Mouse (Mus musculus) E14TG2a.4 (cell line): ENCODE data around the gene Cpa4.

Source experiments
- H3K27me3 ChIP-seq: 2 replicates; pipeline ENCODE4 v1.6.1; 2014; ENCODE audit warnings: low read length, control low read depth; ENCODE audit not compliant: insufficient read depth
- H3K36me3 ChIP-seq: 2 replicates; pipeline ENCODE4 v1.6.1; 2014; ENCODE audit warnings: low read length, control low read depth; ENCODE audit not compliant: insufficient read depth
- H3K4me1 ChIP-seq: replicated peaks from 2 replicates; pipeline ENCODE4 v1.6.1; 2014; ENCODE audit warnings: low read depth, low read length, control low read depth
- H3K4me3 ChIP-seq: replicated peaks from 2 replicates; pipeline ENCODE4 v1.5.1; 2014; ENCODE audit warnings: mild to moderate bottlenecking, low read length
- H3K9me3 ChIP-seq: 2 replicates; pipeline ENCODE4 v1.6.1; 2014; ENCODE audit warnings: low read length, control low read depth
- CTCF ChIP-seq: conservative IDR thresholded peaks from 2 replicates; pipeline ENCODE4 v1.5.1; 2014; ENCODE audit warnings: low read length
- NANOG ChIP-seq: IDR thresholded peaks from 2 replicates; pipeline ENCODE4 v1.6.1; 2014; ENCODE audit warnings: borderline replicate concordance, low read length, mixed read lengths
- POU5F1 ChIP-seq: IDR thresholded peaks from 2 replicates; pipeline ENCODE4 v1.6.1; 2014; ENCODE audit warnings: low read length, borderline replicate concordance

Gene Cpa4

DNA sequence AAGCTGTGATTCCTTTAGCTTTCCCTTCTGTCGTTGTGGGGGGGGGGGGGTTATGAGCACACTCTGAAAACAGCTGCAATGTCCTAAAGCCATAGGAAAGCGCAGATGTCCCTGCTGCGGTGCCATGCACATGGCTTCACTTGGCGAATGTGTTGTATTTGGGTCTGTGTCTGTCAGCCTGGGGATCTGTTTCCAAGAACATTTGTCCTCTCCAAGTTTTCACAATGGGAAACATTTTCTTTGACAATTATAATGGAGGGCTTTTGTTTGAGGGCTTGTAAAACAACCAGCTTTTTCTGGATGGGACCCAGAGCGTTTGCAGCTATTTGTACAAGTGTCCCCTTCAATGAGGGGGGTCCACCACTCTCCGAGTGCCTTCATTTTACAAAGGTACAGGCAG lies 46.1 kb downstream of the Cpa4 start:
- Histone ChIP-seq H3K27me3 (peaks cover 29% of the 10 kb centered on the region), H3K4me1 (peaks cover 29% of the 10 kb centered on the region), H3K4me3 (no peak overlapping the region), H3K9me3 (peaks cover 4% of the 10 kb centered on the region; the same call in 1 of the 2 replicates), H3K36me3 (no peaks in the 10 kb centered on the region)
- no peak for TF ChIP-seq POU5F1
- no peak for TF ChIP-seq NANOG
- TF ChIP-seq CTCF: no peak

DNA sequence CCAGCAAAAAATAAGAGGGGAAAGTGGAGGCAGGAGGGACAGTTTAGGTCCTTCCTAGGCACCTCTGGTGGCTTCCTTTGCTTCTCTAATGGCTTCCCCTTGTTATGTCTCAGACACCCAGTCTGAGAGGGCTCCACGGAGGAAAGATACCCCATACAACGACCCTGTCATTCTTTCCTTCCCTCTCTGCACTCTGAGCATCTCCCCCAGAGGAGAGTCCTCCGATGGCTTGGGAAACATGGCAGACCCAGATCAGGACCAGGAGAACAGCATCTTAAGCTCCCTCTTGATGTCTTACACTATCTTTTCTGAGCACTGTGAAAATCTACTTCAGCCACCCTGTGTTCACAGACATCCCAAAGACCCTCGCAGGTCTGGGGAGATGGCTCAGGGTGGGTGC lies 47.6 kb downstream of the Cpa4 start:
- peaks cover 4% of the 10 kb centered on the region; the same call in 1 of the 2 replicates for H3K9me3 ChIP-seq
- no peaks in the 10 kb centered on the region for H3K36me3 ChIP-seq
- no peak for TF ChIP-seq POU5F1
- no peak for TF ChIP-seq NANOG
- TF ChIP-seq CTCF: no peak
- peaks cover 35% of the 10 kb centered on the region for H3K4me1 ChIP-seq
- peaks cover 37% of the 10 kb centered on the region for H3K27me3 ChIP-seq
- no peak overlapping the region for H3K4me3 ChIP-seq

DNA sequence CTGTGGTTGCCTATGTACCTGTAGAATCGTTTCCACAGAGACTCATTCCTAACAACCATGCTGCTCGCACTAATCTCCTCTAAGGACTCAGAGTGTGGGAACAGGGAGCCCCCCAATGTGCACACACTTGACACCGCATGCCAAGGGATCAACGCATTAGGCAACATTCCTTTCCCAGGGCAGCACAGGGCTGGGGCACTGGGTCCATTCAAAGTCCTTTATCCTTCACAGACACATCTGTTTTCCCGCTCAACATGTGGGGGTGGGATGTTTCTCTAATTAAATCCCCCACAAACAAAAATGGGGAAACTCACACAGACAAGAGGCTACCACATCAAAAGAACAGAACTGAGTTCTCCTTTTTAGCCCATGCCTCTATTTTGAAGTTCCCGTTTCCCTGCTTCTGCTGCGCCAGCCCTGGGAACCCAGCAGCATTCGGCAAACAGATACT lies 48.3 kb downstream of the Cpa4 start:
- Histone ChIP-seq H3K4me3 (no peak overlapping the region), H3K27me3 (peaks cover 37% of the 10 kb centered on the region), H3K36me3 (no peaks in the 10 kb centered on the region), H3K4me1 (peaks cover 35% of the 10 kb centered on the region), H3K9me3 (no peaks in the 10 kb centered on the region)
- no peak for TF ChIP-seq POU5F1
- TF ChIP-seq NANOG: no peak
- TF ChIP-seq CTCF: no peak

DNA sequence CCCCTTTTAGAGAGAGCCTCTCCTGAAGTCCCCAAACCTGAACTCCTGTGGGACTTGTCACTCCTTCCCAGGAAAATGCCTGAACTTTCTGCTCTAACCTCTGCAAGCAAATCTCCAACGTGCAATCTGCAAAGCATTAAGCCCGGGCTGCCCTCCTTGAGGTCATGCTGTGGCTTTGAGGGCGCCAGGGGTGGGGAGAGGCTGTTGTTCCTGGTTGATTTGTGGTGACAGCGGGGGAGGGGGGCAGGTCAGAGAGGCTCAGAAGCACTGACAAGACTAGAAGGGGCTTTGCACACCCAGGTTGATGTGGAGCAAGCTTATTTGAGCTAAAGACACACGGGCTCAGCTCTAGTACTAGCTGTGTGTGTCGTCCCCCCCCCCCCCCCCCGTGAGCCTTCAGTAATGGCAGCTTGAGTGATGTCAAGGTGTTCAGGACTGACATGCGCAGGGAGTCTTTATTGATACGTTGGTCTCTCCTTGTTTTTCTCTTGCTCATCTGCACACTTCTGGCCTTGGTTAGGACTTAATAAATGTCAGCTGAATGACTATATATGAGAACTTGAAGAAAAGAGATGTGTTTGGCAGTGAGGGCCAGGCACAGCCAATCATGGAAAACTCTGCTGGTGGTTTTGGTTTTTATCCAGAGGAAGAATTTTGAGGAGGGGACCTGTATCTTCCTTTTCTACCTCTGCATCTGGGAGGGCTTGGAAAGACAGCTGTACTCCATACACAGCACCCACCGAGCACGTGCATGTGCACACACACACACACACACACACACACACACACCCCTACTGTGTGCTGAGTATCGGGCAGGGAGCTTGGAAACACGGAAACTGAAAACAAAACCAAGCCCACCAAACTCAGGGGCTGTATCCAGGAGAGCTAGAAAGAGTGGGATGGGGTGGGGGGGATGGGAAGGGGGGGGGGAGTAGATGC lies 49.1 kb downstream of the Cpa4 start:
- no peaks in the 10 kb centered on the region for H3K9me3 ChIP-seq
- H3K27me3 ChIP-seq: peaks cover 36% of the 10 kb centered on the region
- no peak overlapping the region for H3K4me3 ChIP-seq
- no peaks in the 10 kb centered on the region for H3K36me3 ChIP-seq
- H3K4me1 ChIP-seq: peaks cover 35% of the 10 kb centered on the region
- TF ChIP-seq POU5F1: no peak
- TF ChIP-seq CTCF: no peak
- TF ChIP-seq NANOG: no peak

DNA sequence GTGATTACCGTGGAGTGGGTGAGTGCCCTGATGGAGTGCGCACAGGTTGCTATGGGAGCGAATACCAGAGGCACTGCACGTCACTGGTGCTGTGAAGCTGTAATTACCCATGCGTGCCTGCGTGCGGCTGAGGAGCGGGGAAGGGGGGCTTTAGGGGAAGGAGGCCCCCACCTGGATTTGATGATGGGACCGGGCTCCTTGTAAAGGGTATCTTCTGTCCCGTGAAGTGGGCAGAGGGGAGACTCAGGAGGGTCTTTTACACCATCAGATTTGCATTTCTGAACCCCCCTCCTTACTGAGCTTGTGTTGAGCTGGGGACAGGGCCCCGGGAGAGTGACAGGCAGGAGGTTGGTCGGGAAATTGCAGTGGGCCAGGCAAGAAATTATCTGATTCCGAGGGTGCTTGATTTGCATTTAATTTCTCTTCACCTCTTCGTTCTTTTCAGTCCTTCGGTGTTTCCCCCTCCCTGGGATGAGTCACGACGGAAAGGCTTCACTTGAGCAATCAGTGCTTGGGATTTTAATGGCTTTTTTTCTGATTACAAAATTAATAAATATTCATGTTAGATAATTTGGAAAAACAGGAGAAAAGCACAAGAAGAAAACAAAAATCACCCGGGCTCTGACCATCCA lies 49.9 kb downstream of the Cpa4 start:
- TF ChIP-seq CTCF: no peak
- TF ChIP-seq NANOG: no peak
- no peak for TF ChIP-seq POU5F1
- H3K36me3 ChIP-seq: no peaks in the 10 kb centered on the region
- peaks cover 38% of the 10 kb centered on the region for H3K27me3 ChIP-seq
- H3K4me3 ChIP-seq: no peak overlapping the region
- H3K4me1 ChIP-seq: peaks cover 35% of the 10 kb centered on the region
- no peaks in the 10 kb centered on the region for H3K9me3 ChIP-seq

DNA sequence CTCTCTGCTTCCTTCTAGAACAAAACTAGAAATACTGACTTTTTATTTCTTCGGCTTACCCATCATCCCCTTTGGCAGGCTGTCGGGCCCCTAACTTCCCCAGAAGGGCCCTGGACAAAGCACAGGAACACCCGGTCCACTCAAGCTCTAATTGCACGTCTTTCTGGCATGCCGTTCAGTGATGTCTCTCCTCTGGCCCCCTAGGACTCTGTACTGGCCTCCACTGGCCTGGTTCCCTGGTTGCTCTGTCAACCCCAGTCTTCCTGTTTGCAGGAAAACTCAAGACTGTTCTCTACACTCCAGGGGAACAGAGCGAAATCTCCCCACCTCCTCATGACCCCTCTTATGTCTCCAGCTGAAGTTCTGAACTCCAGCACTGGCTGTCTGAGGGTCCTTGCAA lies 50.6 kb downstream of the Cpa4 start:
- peaks cover 35% of the 10 kb centered on the region for H3K4me1 ChIP-seq
- TF ChIP-seq POU5F1 (no peak), NANOG (no peak), CTCF (no peak)
- no peak overlapping the region for H3K4me3 ChIP-seq
- H3K27me3 ChIP-seq: peaks cover 37% of the 10 kb centered on the region
- H3K36me3 ChIP-seq: no peaks in the 10 kb centered on the region
- no peaks in the 10 kb centered on the region for H3K9me3 ChIP-seq

DNA sequence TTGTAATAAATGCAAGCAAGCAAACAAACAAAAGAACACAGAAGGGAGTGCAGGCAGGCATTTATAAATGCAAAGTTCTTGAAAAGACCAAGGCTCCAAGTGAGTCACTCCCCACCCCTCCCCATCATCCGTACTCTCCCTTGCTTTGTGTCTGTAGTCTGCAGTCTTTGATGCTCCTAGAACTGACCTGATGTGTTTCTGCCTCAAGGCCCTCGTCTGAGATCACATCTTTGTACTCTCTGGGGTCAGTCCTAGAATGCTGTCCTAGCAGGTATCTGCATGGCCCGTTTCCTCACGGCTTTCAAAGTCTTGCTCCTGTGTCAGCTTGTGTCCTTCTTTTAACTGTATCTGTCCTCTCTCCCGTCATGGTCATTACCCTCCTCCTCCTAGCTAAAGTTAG lies 51.4 kb downstream of the Cpa4 start:
- Histone ChIP-seq H3K9me3 (no peaks in the 10 kb centered on the region), H3K27me3 (peaks cover 32% of the 10 kb centered on the region), H3K36me3 (no peaks in the 10 kb centered on the region), H3K4me3 (no peak overlapping the region), H3K4me1 (peaks cover 35% of the 10 kb centered on the region)
- no peak for TF ChIP-seq NANOG
- no peak for TF ChIP-seq CTCF
- no peak for TF ChIP-seq POU5F1

DNA sequence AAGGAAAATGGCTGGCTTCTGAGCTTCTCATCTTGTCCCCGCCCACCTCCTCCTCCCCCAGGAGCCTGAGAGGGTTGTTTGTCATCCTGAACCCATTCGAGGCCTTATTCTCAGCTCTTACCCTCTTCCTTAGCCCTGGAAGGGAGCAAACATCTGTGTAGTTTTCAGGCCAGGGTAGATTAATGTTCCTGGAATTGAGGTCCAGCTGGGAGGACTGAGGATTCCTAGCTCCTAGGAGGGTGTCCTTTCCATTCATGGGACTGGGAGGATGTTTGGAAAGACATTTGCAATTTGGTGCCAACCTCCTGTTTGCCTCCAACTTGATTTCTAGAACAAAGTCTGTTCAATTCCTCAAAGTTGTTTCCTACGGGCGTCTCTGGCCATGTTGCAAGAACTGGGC lies 52.4 kb downstream of the Cpa4 start:
- peaks cover 35% of the 10 kb centered on the region for H3K4me1 ChIP-seq
- no peak for TF ChIP-seq NANOG
- no peak for TF ChIP-seq POU5F1
- no peak for TF ChIP-seq CTCF
- no peaks in the 10 kb centered on the region for H3K36me3 ChIP-seq
- no peaks in the 10 kb centered on the region for H3K9me3 ChIP-seq
- no peak overlapping the region for H3K4me3 ChIP-seq
- H3K27me3 ChIP-seq: peaks cover 31% of the 10 kb centered on the region
